Mouse (Mus musculus) neural tube, embryonic 14.5 days (tissue): Measurements from ENCODE around the gene Erc2. TPM values are rescaled to one million over a fixed set of nuclear protein-coding genes. Genes with fewer than 3 reads are reported as not detected.

Experiments
- ATAC-seq: fragments of 200-750 bp; cut with Nextera tagmentation; 2 replicates; pipeline ENCODE4 v1.8.0; 2017; ENCODE audit warnings: low read depth, mild to moderate bottlenecking, moderate TSS enrichment, moderate library complexity
- H3K27ac ChIP-seq: fragments of 300-500 bp; sonication (generic); 2 replicates; pipeline ENCODE4 v1.5.1; 2014; ENCODE audit warnings: low read depth, mild to moderate bottlenecking, control low read depth, low read length, moderate library complexity, mixed read lengths
- H3K27me3 ChIP-seq: fragments of 300-500 bp; sonication (generic); 2 replicates; pipeline ENCODE4 v1.6.1; 2014; ENCODE audit warnings: low read length; ENCODE audit not compliant: control insufficient read depth, insufficient read depth
- H3K36me3 ChIP-seq: fragments of 300-500 bp; sonication (generic); 2 replicates; pipeline ENCODE4 v1.6.1; 2014; ENCODE audit warnings: low read length, mixed read lengths; ENCODE audit not compliant: control insufficient read depth, insufficient read depth
- H3K4me1 ChIP-seq: fragments of 300-500 bp; sonication (generic); 2 replicates; pipeline ENCODE4 v1.6.1; 2014; ENCODE audit warnings: low read length; ENCODE audit not compliant: control insufficient read depth, insufficient read depth
- H3K4me2 ChIP-seq: fragments of 300-500 bp; sonication (generic); 2 replicates; pipeline ENCODE4 v1.6.1; 2014; ENCODE audit warnings: mild to moderate bottlenecking, low read depth, low read length, control low read depth
- H3K4me3 ChIP-seq: fragments of 300-500 bp; sonication (generic); 2 replicates; pipeline ENCODE4 v1.5.1; 2014; ENCODE audit warnings: low read depth, low read length, control low read depth, mixed read lengths
- H3K9ac ChIP-seq: fragments of 300-500 bp; sonication (generic); replicated peaks from 2 replicates; pipeline ENCODE4 v1.6.1; 2014; ENCODE audit warnings: low read depth, mild to moderate bottlenecking, control low read depth, low read length, mixed read lengths
- H3K9me3 ChIP-seq: fragments of 300-500 bp; sonication (generic); 2 replicates; pipeline ENCODE4 v1.6.1; 2016; ENCODE audit warnings: low read length; ENCODE audit not compliant: control insufficient read depth
- WGBS: fragments of 180-500 bp; shearing (Covaris S2); extraction: QIAGEN DNeasy Blood & Tissue Kit; methylation state at CpG from one replicate; pipeline ENCODE4 v1.1.7; 2014; 5-methylcytosine and 5-hydroxymethylcytosine counted together
- polyA plus RNA-seq: library from polyadenylated mRNA; unstranded; fragments of >200 nt; fragmentation: Nextera tagmentation; extraction: Ambion mirVana; gene quantifications from 2 replicates; pipeline ENCODE4 v1.2.1, GENCODE M21; 2014

The Erc2 gene
- polyA plus RNA-seq, 1 experiment from 2014 or later, result 117 TPM

DNA sequence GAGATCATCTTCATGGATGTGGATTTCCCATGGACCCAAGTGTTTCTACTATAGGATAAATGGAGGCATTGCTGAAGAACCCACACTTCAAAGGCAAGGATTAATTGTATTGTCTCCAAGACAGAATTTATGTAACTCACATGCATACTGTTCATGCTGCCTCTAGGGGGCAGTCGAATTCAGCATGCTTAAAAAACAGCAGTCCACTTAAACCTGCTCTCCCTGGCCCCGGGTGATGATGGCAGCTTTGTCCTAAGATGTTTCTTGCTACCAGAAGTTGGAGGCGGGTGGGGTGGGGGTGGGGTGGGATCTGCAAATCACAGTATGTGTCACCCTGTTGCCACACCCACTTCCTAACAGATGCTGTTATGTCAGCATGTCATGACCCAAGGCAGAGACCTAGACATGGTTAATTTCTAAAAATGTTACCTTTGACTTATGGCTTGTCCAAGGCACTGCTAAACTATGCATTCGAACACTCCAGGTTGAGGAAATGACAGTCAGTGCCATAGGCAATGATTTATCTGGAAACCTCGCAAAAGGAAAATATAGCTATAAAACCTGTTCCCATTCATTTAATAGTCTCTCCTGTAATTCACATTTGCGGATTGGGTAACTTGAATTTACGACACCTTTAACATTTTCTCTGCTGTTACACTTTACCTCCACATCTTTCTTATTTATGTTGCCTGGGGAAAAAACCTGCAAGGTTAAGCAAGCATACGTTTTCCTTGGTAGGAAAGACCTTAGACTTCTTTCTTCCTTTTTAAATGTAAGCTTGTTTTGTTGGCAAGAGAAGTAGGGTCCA is 467.6 kb downstream of the Erc2 start:
- H3K27me3 ChIP-seq, result no peaks in the 10 kb centered on the region
- ATAC-seq, result no peak
- no peak overlapping the region for H3K27ac ChIP-seq
- H3K9ac ChIP-seq, result no peak overlapping the region
- H3K36me3 ChIP-seq, result no peaks in the 10 kb centered on the region
- 44% methylated on average over 8 of the region's 8 CpGs for WGBS
- no peaks in the 10 kb centered on the region for H3K4me1 ChIP-seq
- no peak overlapping the region for H3K4me2 ChIP-seq
- no peak overlapping the region for H3K4me3 ChIP-seq
- H3K9me3 ChIP-seq, result no peaks in the 10 kb centered on the region

DNA sequence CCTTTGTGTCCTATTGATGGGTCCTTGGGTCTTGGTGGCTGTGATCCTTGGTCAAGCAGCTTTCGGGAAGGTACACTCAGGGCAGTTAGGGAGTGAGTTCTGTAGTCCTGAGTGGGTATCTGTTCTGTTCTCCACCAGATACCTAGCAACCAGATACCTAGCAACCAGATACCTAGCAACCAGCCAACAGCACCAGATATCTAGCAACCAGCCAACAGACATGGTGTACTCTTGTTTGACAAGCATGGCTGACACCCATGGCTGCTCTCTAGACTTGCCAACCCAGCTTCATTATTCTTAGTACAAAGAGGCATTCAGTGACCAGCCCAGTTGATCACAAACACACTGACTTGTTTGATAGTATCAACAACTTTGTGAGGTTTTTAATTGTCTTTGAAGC is 469.1 kb downstream of the Erc2 start:
- ATAC-seq, result no peak
- Histone ChIP-seq H3K36me3 (no peaks in the 10 kb centered on the region), H3K4me2 (no peak overlapping the region), H3K9me3 (no peaks in the 10 kb centered on the region), H3K27me3 (no peaks in the 10 kb centered on the region), H3K4me1 (no peaks in the 10 kb centered on the region), H3K27ac (no peak overlapping the region), H3K4me3 (no peak overlapping the region), H3K9ac (no peak overlapping the region)
- 84% methylated on average over 1 of the region's 1 CpGs for WGBS

DNA sequence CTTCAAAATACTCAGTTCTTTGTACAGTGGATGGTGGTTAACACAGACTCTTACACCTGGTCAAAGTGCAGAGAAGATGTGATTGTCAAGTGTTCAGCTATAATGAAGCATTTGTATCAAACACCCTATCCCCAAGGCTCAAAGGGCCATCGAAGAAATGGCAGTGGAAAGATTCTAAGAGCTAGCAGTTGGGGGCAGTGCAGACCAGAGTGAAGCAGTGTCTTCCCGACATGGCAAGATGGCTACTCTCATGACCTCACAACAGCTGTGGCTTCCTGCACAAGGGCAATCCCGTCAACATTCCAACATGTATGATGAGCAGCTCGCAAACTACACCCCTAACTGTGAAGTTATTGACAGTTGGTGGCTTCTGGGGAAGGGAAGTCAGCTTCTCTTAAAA is 471.0 kb downstream of the Erc2 start:
- WGBS, result 66% methylated on average over 4 of the region's 4 CpGs
- no peak for ATAC-seq

DNA sequence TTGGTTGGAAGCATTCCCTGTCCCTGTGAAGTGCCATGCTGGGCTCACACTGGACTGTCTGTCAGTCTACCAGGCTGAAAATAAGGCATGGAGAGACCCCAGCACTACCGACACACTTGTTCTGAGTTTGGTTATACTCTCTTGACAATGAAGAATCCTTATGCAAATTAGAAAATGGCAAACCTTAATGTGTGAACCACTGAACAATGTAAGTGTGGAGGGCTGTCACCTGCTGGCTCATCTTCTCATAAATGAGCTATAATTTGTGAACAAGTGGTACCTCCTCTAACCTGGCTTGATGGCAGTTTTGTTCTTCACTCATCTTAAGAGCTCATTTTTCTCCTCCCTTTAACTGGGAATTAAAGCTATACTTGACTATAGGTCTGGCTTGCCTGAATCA is 471.7 kb downstream of the Erc2 start:
- Histone ChIP-seq H3K27ac (no peak overlapping the region), H3K9me3 (no peaks in the 10 kb centered on the region), H3K9ac (no peak overlapping the region), H3K4me1 (no peaks in the 10 kb centered on the region), H3K4me3 (no peak overlapping the region), H3K27me3 (no peaks in the 10 kb centered on the region), H3K4me2 (no peak overlapping the region), H3K36me3 (no peaks in the 10 kb centered on the region)
- 88% methylated on average over 1 of the region's 1 CpGs for WGBS
- no peak for ATAC-seq

More for the DNA sequence above, 471.0 kb downstream of the Erc2 start:
- no peak overlapping the region for H3K27ac ChIP-seq
- H3K4me3 ChIP-seq, result no peak overlapping the region
- no peaks in the 10 kb centered on the region for H3K27me3 ChIP-seq
- no peaks in the 10 kb centered on the region for H3K36me3 ChIP-seq
- H3K4me1 ChIP-seq, result no peaks in the 10 kb centered on the region
- H3K9me3 ChIP-seq, result no peaks in the 10 kb centered on the region
- H3K9ac ChIP-seq, result no peak overlapping the region
- H3K4me2 ChIP-seq, result no peak overlapping the region

DNA sequence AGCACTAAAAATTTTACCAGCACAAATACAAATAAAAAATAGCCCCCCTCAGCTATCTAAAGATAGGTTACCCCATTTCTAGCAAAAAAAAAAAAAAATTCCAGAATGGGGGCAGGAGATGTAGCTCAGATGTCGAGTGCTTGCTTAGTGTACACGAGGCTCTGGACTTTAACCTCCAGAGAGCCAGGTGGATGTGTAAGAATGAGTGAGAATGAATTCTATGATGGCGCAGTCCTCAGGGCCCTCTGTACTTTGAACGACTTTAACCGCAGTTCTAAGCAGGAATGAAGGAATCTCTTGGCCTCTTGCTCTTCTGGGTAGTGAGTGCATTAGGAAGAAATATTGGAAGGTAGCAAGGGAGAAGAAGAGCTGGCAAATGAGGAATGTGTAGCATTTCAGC is 476.9 kb downstream of the Erc2 start:
- H3K9me3 ChIP-seq, result no peaks in the 10 kb centered on the region
- no peak overlapping the region for H3K9ac ChIP-seq
- no peak overlapping the region for H3K27ac ChIP-seq
- no peak for ATAC-seq
- H3K4me2 ChIP-seq, result no peak overlapping the region
- H3K36me3 ChIP-seq, result no peaks in the 10 kb centered on the region
- WGBS, result 89% methylated on average over 5 of the region's 5 CpGs
- no peak overlapping the region for H3K4me3 ChIP-seq
- no peaks in the 10 kb centered on the region for H3K4me1 ChIP-seq
- no peaks in the 10 kb centered on the region for H3K27me3 ChIP-seq

DNA sequence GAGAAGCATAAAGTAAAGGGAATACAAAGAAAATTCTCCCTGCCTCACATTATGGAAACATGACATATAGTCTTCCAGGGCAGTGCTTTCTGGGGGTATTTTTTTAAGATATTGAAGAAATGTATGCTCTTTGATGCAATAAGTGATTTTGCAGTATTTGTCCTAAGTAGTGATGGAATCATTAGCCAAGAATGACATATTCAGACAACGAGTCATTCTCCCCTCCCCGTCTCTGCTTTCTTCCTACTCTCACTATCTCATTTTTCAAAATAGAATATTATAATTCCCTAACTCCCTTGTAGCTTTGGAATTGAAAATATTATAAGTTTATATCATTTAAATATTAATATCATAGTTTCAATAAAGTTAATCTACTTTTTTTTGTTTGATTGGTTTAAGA is 490.9 kb downstream of the Erc2 start:
- H3K36me3 ChIP-seq, result no peaks in the 10 kb centered on the region
- no peak overlapping the region for H3K9ac ChIP-seq
- H3K27me3 ChIP-seq, result no peaks in the 10 kb centered on the region
- no peak overlapping the region for H3K4me3 ChIP-seq
- H3K4me1 ChIP-seq, result no peaks in the 10 kb centered on the region
- H3K9me3 ChIP-seq, result no peaks in the 10 kb centered on the region
- no peak overlapping the region for H3K4me2 ChIP-seq
- H3K27ac ChIP-seq, result no peak overlapping the region
- ATAC-seq, result no peak
- WGBS, result 91% methylated on average over 2 of the region's 2 CpGs

DNA sequence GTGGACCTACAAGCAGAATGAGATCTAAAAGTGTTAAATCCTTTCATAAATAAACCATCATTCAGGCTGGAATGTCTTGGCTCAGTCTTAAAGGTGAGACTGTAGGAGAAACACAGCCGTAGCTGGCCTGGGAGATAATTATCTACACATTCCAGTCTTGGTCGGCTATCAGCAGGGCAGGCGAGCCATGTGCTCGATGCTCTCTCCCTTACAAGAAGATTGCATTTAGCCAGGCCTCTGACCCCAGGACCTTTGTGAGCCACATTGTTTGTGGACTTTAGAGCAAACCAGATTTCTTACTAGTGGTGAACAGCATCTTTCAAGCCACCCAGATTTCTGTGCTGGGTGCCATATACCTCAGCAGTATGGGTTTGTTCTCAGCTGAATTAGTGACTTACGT is 498.6 kb downstream of the Erc2 start:
- Histone ChIP-seq H3K9ac (no peak overlapping the region), H3K4me1 (no peaks in the 10 kb centered on the region), H3K27me3 (no peaks in the 10 kb centered on the region), H3K27ac (no peak overlapping the region), H3K4me3 (no peak overlapping the region), H3K9me3 (no peaks in the 10 kb centered on the region), H3K4me2 (no peak overlapping the region), H3K36me3 (no peaks in the 10 kb centered on the region)
- ATAC-seq, result no peak
- WGBS, result 69% methylated on average over 5 of the region's 5 CpGs

DNA sequence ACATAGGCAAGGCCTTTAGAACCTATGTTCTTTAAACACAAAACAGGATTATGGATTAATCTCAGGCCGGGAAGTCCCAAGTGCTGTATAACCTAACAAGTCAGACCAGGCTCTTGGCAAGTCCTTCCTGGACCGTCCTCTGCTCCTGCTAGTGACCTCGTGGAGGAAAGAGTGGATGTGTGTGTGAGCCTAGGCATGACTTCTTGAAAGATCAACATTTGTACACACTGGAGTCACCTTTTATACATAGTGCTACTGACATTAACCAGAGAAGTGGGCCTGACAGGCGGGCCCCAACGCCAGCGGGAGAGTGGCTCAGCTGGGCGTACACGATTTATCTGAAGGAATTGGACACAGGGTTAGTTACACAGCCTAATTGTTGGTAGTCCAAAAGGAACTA is 504.6 kb downstream of the Erc2 start:
- no peak overlapping the region for H3K4me3 ChIP-seq
- no peak overlapping the region for H3K9ac ChIP-seq
- 94% methylated on average over 8 of the region's 8 CpGs for WGBS
- H3K27me3 ChIP-seq, result no peaks in the 10 kb centered on the region
- no peaks in the 10 kb centered on the region for H3K36me3 ChIP-seq
- ATAC-seq, result no peak
- H3K9me3 ChIP-seq, result no peaks in the 10 kb centered on the region
- H3K27ac ChIP-seq, result no peak overlapping the region
- no peaks in the 10 kb centered on the region for H3K4me1 ChIP-seq
- no peak overlapping the region for H3K4me2 ChIP-seq

DNA sequence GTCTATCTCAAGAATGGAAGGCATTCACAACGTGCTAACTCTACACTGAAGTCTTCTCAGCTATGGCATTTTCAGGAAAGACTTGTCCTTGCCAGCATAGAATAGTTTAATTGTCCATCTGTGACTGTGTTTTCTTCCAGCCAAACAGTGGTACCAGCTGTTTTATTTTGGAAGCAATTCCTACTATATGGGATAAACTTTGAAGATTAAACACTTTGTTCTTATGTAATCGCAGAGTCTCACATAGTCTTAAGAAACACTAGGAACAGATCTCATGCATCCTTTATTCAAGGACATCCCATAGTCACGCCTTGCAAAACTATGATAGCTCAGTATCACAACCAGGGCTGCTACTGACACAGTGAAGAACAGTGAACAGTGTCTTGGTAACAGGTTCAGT is 506.8 kb downstream of the Erc2 start:
- ATAC-seq, result no peak
- 93% methylated on average over 3 of the region's 3 CpGs for WGBS

More for the DNA sequence above, 506.8 kb downstream of the Erc2 start:
- Histone ChIP-seq H3K9me3 (no peaks in the 10 kb centered on the region), H3K36me3 (no peaks in the 10 kb centered on the region), H3K4me1 (no peaks in the 10 kb centered on the region), H3K4me3 (no peak overlapping the region), H3K9ac (no peak overlapping the region), H3K4me2 (no peak overlapping the region), H3K27me3 (no peaks in the 10 kb centered on the region), H3K27ac (no peak overlapping the region)
